Mouse (Mus musculus): ENCODE data around the gene Rpusd3. TPM values are rescaled to one million over a fixed set of nuclear protein-coding genes. Genes with fewer than 3 reads are reported as not detected.

The Rpusd3 gene
- polyA plus RNA-seq, 1 experiment: 8.7 TPM

DNA sequence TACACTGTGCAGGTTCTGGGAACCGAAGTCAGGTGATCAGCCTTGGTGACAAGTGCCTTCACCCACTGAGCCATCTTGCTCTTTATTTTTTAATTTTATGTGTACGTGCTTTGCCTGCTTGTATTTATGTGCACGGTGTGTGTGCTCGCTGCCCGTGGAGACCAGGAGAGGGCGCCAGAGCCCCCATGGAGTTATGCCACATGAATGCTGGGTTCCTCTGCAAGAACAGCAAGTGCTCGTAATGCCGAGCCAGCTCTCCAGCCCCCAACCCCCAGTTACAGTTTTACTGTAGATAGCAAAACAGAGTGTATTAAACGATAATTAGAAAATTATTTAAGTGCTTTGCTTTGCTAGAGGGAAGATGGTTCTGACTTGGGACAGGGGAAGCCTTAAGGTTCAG, 12.5 kb downstream of the Rpusd3 start:
- WGBS: 83% methylated on average over 9 of the region's 9 CpGs
- no peak overlapping the region for H3K27ac ChIP-seq (ENCODE audit: control insufficient read depth, insufficient read depth, low read depth, low read length, poor library complexity)
- TF ChIP-seq POLR2A (IDR thresholded peaks at IDR 0.05; ENCODE audit: borderline replicate concordance, control insufficient read depth, low read depth, low read length) (no peak), CTCF (IDR thresholded peaks at IDR 0.05; ENCODE audit: control insufficient read depth, insufficient read depth, low read length) (peak; percentile 55)
- no peak overlapping the region for H3K4me3 ChIP-seq (replicated peaks; ENCODE audit: control insufficient read depth, low read depth, low read length)
- H3K4me1 ChIP-seq (ENCODE audit: control insufficient read depth, insufficient read depth, low read length): no peaks in the 10 kb centered on the region

GRCm38 (mm10) chr6:113405483-113405882, 13.7 kb downstream of the Rpusd3 start:
- H3K27ac ChIP-seq (ENCODE audit: control insufficient read depth, insufficient read depth, low read depth, low read length, poor library complexity): no peak overlapping the region
- H3K4me1 ChIP-seq (ENCODE audit: control insufficient read depth, insufficient read depth, low read length): no peaks in the 10 kb centered on the region
- WGBS: 84% methylated on average over 6 of the region's 6 CpGs
- H3K4me3 ChIP-seq (replicated peaks; ENCODE audit: control insufficient read depth, low read depth, low read length): no peak overlapping the region
- no peak for TF ChIP-seq POLR2A (IDR thresholded peaks at IDR 0.05; ENCODE audit: borderline replicate concordance, control insufficient read depth, low read depth, low read length)
- no peak for TF ChIP-seq CTCF (IDR thresholded peaks at IDR 0.05; ENCODE audit: control insufficient read depth, insufficient read depth, low read length)

DNA sequence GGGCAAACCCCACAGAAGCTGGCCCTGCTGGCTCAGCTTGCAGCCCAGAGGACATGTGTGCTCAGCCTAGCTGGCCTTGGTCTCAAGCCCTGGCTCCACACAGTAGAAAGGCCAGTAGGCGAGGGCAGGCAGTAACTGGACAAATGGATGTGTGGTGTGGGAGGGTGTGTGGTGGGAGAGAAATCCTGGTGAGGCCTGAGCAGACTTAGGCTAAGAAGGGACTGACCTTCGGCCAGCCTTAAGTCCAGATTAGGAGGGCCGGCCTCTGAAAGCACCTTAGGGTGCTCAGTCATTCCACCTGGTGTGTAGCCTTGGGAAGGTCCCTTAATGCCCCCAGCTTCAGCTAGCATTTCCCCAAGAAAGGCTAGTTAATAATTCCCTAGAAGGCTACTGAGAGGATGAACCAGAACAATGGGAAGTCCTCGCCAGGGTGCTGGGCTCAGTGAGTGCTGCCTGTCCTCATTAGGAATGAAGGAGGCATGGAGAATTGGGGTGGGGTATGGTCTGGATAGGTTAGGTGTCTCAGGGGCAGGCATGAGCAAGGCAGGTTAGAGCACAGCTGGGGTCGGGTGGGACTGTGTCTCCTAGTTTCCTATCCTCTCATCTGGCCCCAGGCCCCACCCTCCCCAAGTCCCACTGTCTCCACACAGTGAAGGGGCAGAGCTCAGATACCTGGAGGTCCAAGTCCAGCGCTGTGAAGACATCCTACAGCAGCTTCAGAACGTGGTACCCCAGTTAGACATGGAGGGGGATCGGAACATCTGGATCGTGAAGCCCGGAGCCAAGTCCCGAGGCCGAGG, 14.3 kb downstream of the Rpusd3 start:
- no peak overlapping the region for H3K27ac ChIP-seq (ENCODE audit: control insufficient read depth, insufficient read depth, low read depth, low read length, poor library complexity)
- no peaks in the 10 kb centered on the region for H3K4me1 ChIP-seq (ENCODE audit: control insufficient read depth, insufficient read depth, low read length)
- WGBS: 88% methylated on average over 12 of the region's 12 CpGs
- TF ChIP-seq POLR2A (IDR thresholded peaks at IDR 0.05; ENCODE audit: borderline replicate concordance, control insufficient read depth, low read depth, low read length): no peak
- TF ChIP-seq CTCF (IDR thresholded peaks at IDR 0.05; ENCODE audit: control insufficient read depth, insufficient read depth, low read length): no peak
- no peak overlapping the region for H3K4me3 ChIP-seq (replicated peaks; ENCODE audit: control insufficient read depth, low read depth, low read length)

GRCm38 (mm10) chr6:113402094-113402493, 17.0 kb downstream of the Rpusd3 start:
- Histone ChIP-seq H3K4me3 (replicated peaks; ENCODE audit: control insufficient read depth, low read depth, low read length) (no peak overlapping the region), H3K4me1 (ENCODE audit: control insufficient read depth, insufficient read depth, low read length) (no peaks in the 10 kb centered on the region), H3K27ac (ENCODE audit: control insufficient read depth, insufficient read depth, low read depth, low read length, poor library complexity) (no peak overlapping the region)
- TF ChIP-seq POLR2A (IDR thresholded peaks at IDR 0.05; ENCODE audit: borderline replicate concordance, control insufficient read depth, low read depth, low read length): no peak
- no peak for TF ChIP-seq CTCF (IDR thresholded peaks at IDR 0.05; ENCODE audit: control insufficient read depth, insufficient read depth, low read length)
- 87% methylated on average over 13 of the region's 13 CpGs for WGBS

DNA sequence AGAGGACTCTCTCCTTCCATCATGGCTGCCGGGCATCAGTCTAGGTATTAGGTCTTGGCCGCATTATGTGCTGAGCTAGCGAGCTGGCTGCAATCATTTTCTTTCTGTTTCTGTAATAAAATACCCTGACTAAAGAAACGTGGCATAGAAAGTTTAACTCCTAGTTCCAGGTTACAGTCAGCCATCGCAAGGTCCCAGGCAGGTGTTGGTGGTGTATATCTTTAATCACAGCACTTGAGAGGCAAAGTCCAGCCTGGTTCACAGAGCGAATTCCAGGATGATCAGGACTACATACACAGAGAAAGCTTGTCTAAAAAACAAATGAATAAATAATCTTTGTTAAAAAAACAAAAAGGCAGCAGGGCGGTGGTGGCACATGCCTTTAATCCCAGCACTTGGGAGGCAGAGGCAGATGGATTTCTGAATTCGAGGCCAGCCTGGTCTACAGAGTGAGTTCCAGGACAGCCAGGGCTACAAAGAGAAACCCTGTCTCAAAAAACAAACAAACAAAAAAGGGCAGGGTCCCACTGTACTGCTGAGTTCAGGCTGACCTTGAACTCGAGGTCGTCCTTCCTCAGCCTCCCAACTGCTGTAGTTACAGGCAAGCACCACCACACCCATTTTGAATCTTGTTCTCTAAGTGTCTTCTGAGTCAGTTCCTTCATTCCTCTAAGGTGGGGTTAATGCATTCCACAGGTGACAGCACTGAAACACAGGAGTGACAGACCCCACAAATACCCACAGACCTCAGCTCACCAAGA, 22.7 kb downstream of the Rpusd3 start:
- Histone ChIP-seq H3K4me1 (ENCODE audit: control insufficient read depth, insufficient read depth, low read length) (no peaks in the 10 kb centered on the region; the same call in 1 of the 2 replicates), H3K27ac (ENCODE audit: control insufficient read depth, insufficient read depth, low read depth, low read length, poor library complexity) (no peak overlapping the region), H3K4me3 (replicated peaks; ENCODE audit: control insufficient read depth, low read depth, low read length) (no peak overlapping the region)
- WGBS: 86% methylated on average over 10 of the region's 10 CpGs
- TF ChIP-seq POLR2A (IDR thresholded peaks at IDR 0.05; ENCODE audit: borderline replicate concordance, control insufficient read depth, low read depth, low read length) (no peak), CTCF (IDR thresholded peaks at IDR 0.05; ENCODE audit: control insufficient read depth, insufficient read depth, low read length) (no peak)

- TF ChIP-seq POLR2A (IDR thresholded peaks at IDR 0.05; ENCODE audit: borderline replicate concordance, control insufficient read depth, low read depth, low read length) (no peak), CTCF (IDR thresholded peaks at IDR 0.05; ENCODE audit: control insufficient read depth, insufficient read depth, low read length) (no peak)
- 90% methylated on average over 6 of the region's 6 CpGs for WGBS
- H3K27ac ChIP-seq (ENCODE audit: control insufficient read depth, insufficient read depth, low read depth, low read length, poor library complexity): no peak overlapping the region
- no peaks in the 10 kb centered on the region; the same call in 1 of the 2 replicates for H3K4me1 ChIP-seq (ENCODE audit: control insufficient read depth, insufficient read depth, low read length)
- H3K4me3 ChIP-seq (replicated peaks; ENCODE audit: control insufficient read depth, low read depth, low read length): no peak overlapping the region
Measured at GRCm38 (mm10) chr6:113395501-113395900, 23.6 kb downstream of the Rpusd3 start.

DNA sequence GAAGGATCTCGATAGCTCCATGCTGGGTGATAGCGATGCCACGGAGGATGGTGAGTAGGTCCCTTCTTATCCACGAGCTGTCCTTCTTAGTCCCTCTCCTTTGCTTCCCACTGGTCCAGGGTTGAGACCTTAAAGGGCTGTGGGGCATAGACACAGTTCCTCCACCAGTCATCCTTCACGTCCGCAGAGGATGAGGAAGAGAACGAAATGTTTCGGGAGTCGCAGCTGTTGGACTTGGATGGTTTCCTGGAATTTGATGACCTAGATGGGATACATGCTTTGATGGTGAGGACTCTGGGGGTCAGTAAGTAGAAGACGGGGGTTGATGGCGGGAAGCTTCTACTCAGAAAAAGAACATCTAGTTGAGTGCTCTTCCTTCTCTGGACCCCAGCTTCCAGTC, 24.3 kb downstream of the Rpusd3 start:
- Histone ChIP-seq H3K27ac (ENCODE audit: control insufficient read depth, insufficient read depth, low read depth, low read length, poor library complexity) (no peak overlapping the region), H3K4me1 (ENCODE audit: control insufficient read depth, insufficient read depth, low read length) (no peaks in the 10 kb centered on the region; the same call in 1 of the 2 replicates), H3K4me3 (replicated peaks; ENCODE audit: control insufficient read depth, low read depth, low read length) (no peak overlapping the region)
- no peak for TF ChIP-seq CTCF (IDR thresholded peaks at IDR 0.05; ENCODE audit: control insufficient read depth, insufficient read depth, low read length)
- no peak for TF ChIP-seq POLR2A (IDR thresholded peaks at IDR 0.05; ENCODE audit: borderline replicate concordance, control insufficient read depth, low read depth, low read length)
- WGBS: 88% methylated on average over 11 of the region's 11 CpGs

- TF ChIP-seq POLR2A (IDR thresholded peaks at IDR 0.05; ENCODE audit: borderline replicate concordance, control insufficient read depth, low read depth, low read length) (no peak), CTCF (IDR thresholded peaks at IDR 0.05; ENCODE audit: control insufficient read depth, insufficient read depth, low read length) (no peak)
- no peaks in the 10 kb centered on the region; the same call in 1 of the 2 replicates for H3K4me1 ChIP-seq (ENCODE audit: control insufficient read depth, insufficient read depth, low read length)
- H3K27ac ChIP-seq (ENCODE audit: control insufficient read depth, insufficient read depth, low read depth, low read length, poor library complexity): no peak overlapping the region
- WGBS: 58% methylated on average over 6 of the region's 6 CpGs
- H3K4me3 ChIP-seq (replicated peaks; ENCODE audit: control insufficient read depth, low read depth, low read length): no peak overlapping the region
Measured at GRCm38 (mm10) chr6:113393951-113394350, 25.2 kb downstream of the Rpusd3 start.
